Mouse (Mus musculus) liver, adult 2 months (tissue): ENCODE measurements around the gene Icam4.

Source experiments
- CTCF ChIP-seq: fragments of 200-500 bp; IDR thresholded peaks from 2 replicates; pipeline ENCODE4 v1.5.1; 2011; ENCODE audit warnings: low read depth, low read length, control low read depth
- POLR2A ChIP-seq: fragments of 200-500 bp; IDR thresholded peaks from 2 replicates; pipeline ENCODE4 v1.6.1; 2011; ENCODE audit warnings: low read length, control low read depth; ENCODE audit not compliant: insufficient read depth; ENCODE audit errors: extremely low read depth

DNA sequence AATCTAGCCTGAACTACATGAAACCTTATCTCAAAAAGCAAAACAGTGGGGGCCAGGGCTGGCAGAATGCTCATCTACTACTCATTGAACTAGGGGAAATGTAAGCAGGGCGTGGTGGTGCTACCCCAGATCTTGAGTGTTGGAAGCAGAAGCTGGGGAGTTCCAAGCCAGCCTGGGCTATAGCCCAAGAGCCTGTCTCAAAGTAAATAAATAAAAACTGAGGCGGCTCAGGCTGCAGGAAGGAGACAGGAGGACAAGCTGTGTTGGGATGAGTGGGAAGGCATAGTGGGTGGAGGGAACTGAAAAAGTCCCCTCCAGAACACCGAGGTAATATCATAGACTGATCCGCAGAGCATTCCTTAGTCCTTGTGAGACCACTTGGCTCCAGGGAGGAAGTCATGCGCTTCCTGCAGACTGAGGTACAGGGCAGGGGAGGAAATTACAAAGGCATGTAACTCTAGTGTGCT, 17.3 kb upstream of the Icam4 start:
- TF ChIP-seq CTCF (no peak), POLR2A (no peak)
